Mouse (Mus musculus): Measurements from ENCODE around the gene Sipa1l3.

Gene Sipa1l3

GRCm38 (mm10) chr7:29306108-29306507 is 212.3 kb downstream of the Sipa1l3 start:
- DNase-seq (ENCODE audit: low read depth, low spot score), result no peak

- no peak for DNase-seq (ENCODE audit: low read depth, low spot score)
Measured at GRCm38 (mm10) chr7:29305263-29305988, 213.0 kb downstream of the Sipa1l3 start.

DNA sequence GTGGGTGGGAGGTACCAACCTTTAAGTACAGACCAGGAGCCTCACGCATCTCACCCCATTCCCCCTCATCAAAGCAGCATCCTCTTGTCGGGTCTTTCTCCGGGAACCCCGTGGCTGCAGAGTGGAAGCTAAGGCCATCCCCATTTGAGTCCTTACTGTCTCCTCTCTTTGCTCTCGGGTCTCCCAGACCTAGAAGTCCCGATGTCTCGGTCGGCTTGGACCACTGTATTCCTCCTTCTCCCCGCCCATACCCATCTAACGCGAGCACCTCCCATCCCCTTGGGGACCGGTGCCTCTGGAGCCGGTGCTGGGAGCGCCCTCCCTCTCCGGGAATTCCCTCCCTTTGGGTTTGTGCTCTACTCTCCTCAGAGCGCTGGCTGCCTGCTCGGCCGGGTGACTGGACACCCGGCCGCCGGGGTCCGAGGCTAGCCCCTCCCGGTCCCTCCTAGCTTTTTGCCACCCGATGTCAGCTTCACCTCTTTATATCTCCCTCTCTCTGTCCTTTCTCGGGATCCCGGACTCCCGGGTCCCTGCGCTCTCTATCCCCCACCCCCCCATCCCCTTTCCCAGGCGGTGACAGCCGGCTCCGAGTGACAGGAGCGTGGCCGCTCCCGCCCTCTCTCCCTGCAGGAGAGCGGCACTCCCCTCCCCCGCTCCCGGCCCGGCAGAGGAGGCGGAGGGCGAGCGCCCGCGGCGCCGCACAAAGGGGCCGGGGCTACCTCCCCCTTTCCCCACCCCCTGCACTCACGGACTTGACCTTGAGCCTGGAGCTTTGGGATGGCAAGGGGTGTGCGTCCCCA is 213.8 kb downstream of the Sipa1l3 start:
- no peak for DNase-seq (ENCODE audit: low read depth, low spot score)

GRCm38 (mm10) chr7:29303738-29304462 is 214.5 kb downstream of the Sipa1l3 start, which contains the start of gene Dpf1:
Gene Dpf1 (plus strand): TSS chr7:29303951.
- DNase-seq (ENCODE audit: low read depth, low spot score), result peak; percentile 69

GRCm38 (mm10) chr7:29302641-29303040 is 215.8 kb downstream of the Sipa1l3 start:
- no peak for DNase-seq (ENCODE audit: low read depth, low spot score)

DNA sequence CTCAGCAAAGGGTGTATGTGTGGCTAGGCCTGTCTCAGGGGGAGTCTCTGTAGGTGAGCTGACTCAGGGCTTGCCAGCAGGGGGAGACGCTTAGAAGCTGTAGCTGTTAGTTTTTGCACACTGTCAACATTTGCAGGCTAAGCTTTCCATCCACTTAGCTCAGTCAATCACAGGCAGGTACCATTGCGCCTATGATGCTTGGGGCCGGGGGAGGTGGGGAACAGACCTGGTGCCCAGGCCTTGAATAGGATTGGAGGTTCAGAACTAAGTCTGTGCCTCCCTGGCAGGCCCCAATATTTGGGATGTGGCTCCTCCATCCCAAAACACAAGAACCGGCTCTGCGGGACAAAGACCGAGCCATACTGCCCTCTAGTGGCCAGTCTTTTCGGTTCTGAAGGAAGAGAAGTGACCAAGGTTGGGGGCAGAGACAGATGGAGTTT is 217.3 kb downstream of the Sipa1l3 start:
- peak; percentile 77 for DNase-seq (ENCODE audit: low read depth, low spot score)

DNA sequence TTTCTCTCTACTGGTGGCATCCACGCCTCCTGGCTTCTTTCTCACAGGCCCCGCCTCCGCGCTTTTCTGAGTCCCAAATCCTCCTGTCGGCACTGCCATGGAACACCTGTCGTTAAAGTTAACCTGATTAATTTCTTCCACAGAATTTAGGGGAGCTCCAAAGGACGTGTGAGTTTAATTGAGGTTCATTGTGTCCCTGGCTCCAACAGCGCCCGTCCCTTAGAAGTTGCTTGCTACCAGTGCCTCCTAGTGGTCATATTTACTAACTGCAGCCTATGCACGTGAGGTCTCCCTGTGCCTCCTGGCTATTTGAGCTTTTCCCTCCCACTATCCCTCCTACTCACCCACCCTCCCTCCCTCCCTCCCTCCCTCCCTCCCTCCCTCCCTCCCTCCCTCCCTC is 221.4 kb downstream of the Sipa1l3 start:
- peak; percentile 85 for DNase-seq (ENCODE audit: low read depth, low spot score)

- no peak for DNase-seq (ENCODE audit: low read depth, low spot score)
Measured at GRCm38 (mm10) chr7:29295861-29296647, 222.4 kb downstream of the Sipa1l3 start.

DNA sequence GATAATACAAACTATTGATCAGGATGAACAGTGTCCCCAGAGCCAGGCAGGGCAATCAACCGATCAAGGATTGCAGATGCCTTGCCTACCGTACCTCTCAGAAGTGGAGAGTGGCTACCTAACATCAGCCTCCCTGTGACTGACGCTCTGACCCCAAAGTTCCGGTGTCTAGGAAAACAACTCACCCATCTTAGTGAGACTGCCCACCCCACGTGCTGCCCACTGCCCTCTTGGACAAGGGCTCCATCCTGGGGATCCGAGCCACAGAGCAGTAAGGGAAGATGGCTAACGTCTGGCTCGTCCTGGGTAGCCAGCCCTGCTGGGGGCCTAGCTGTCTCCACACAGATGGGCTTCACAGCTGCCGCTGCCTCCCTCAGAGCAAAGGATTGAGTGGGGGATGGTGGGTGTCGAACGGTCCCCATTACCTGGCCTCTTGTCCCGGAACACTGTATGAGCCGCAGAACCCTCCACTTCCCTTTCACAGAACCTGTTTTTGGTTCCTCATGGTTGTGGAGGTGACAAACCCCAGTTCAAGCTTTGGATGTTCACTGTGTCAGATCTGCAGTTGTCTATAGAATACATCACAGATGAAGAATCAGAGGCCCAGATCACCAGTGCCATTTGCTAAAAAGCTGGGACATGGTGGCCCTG is 224.2 kb downstream of the Sipa1l3 start:
- no peak for DNase-seq (ENCODE audit: low read depth, low spot score)

GRCm38 (mm10) chr7:29293131-29294065 is 225.0 kb downstream of the Sipa1l3 start:
- DNase-seq (ENCODE audit: low read depth, low spot score), result no peak

DNA sequence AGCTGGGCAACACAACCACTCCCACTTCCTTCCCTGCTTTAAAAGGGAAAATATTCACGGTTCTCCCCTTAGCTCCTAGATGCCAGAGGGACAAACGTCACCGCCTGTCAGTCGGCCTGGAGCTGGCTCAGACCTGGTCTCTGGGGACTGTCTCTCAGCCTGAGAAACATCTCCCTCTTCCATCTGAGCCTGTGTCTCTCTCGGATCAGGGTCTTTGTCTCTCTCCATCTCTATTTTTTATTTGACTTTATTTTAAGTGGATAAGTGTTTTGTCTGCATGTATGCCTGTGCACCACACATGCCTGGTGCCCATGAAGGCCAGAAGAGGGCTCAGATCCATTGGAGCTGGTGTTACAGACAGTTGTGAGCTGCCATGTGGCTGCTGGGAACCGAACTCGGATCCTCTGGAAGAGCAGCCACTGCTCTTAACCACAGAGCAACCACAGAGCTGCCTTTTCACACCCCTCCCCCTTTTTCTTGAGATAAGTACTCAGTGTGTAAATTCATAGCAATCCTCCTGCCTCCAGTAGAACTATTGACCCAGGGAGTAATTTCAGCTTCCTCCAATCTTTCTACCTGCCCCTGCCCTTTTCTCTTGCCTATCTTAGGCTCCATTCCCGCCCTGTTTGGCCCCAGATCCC is 225.9 kb downstream of the Sipa1l3 start:
- DNase-seq (ENCODE audit: low read depth, low spot score), result no peak

DNA sequence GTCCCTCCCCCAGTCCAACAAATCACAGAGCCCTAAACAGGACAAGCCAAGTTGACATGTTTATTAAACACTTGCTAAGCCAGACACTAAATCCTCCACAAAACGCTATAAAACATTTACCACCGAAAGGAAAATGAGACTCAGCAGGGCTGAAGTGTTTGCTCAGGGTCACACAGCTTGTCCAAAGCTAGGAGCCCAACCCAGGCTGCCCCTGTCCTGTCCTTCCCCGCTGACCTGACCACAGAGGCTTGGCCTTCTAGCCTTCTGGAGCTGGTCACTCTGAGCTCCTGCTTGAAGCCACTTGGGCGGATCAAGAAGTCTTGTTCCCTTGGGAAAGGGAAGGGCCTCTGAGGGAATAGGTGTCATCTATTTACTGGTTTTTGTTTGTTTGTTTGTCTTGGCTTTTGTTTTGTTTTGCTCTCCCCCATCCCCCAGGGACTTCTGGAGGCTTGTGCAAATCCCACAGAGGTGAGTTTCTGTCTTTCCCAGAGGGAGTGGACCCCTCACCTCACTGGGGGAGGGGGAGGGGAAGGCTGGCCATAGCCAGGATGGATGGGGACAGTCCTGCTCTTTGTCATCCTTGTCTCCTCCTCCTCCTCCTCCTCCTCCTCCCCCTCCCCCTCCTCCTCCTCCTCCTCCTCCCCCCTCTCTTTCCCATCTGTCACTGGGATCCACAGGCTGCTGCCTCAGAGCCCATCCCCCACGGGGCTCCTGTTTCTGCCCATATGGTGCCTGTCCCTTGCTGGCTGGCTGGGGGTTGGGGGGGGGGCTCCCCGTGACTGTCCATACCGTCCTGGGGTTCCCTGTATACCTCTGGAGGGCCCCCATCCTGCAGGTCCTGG is 226.6 kb downstream of the Sipa1l3 start:
- DNase-seq (ENCODE audit: low read depth, low spot score), result no peak

DNA sequence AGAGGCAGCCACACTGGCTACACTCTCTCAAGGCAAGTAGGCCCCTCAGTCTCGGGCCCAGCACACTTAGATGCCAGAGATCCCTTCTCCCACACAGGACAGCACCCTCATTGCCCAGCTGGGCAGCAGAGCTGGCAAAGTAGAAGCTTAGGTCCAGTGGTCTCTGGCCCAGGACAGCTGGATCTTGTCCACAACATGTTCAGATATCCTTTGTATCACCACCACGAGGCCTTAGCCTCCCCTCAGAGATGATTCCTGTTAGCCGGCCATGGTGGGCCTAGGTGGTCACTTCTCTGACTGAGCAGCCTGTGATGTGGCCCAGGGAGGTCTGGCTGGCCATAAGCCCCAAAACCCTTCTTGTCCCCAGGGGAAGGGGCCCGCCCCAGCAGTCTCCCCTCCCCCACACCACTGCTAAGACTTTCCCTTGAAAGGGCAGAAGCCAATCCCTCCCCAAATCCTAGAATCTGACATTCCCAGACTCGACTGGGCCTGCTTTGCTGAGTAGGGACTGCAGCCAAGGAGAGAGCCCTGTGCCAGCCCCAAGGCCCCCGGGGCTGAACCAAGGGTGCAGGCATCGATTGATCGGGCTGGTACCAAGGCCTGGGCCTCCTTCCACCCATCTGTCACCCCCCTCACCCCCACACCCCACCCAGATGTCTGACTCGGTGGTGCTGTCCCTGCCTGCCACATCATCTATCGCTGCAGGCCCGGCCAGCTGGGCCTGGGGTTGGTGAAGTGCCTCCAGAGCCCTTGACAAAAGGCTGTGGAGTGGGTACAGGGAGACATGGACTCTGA is 227.6 kb downstream of the Sipa1l3 start:
- DNase-seq (ENCODE audit: low read depth, low spot score), result no peak

- no peak for DNase-seq (ENCODE audit: low read depth, low spot score)
Measured at GRCm38 (mm10) chr7:29289856-29290255, 228.6 kb downstream of the Sipa1l3 start.

GRCm38 (mm10) chr7:29288942-29289638 is 229.4 kb downstream of the Sipa1l3 start, which contains the start of gene Ppp1r14a:
Gene Ppp1r14a (plus strand): TSS chr7:29289308.
- peak; percentile 76 for DNase-seq (ENCODE audit: low read depth, low spot score)

GRCm38 (mm10) chr7:29288079-29288478 is 230.4 kb downstream of the Sipa1l3 start:
- no peak for DNase-seq (ENCODE audit: low read depth, low spot score)

DNA sequence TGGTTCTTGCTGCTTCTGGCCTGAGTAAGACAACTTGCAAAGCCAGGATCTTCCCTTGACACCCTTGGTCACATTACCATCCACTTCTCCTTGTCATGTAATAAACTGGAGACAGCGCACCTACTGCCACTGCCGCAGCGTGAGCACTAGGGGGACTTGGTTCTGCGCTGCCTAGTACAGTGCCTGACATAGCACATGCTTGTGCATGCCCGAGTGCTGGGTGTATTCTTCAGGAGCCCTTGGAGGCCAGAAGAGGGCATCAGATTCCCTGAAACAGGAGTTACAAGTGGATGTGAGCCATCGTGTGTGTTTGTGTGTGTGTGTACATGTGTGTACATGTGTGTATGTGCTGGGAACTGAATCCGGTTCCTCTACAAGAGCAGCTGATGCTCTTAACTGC is 231.0 kb downstream of the Sipa1l3 start:
- DNase-seq (ENCODE audit: low read depth, low spot score), result no peak

Data from CD4-positive, CD25-positive, alpha-beta regulatory T cell, adult 2 months (primary cell).